Mouse (Mus musculus): ENCODE measurements around the gene Morn4. TPM values are rescaled to one million over a fixed set of nuclear protein-coding genes. Genes with fewer than 3 reads are reported as not detected.

The Morn4 gene
- polyA plus RNA-seq, 1 experiment from 2014 or later: 49.0 TPM

DNA sequence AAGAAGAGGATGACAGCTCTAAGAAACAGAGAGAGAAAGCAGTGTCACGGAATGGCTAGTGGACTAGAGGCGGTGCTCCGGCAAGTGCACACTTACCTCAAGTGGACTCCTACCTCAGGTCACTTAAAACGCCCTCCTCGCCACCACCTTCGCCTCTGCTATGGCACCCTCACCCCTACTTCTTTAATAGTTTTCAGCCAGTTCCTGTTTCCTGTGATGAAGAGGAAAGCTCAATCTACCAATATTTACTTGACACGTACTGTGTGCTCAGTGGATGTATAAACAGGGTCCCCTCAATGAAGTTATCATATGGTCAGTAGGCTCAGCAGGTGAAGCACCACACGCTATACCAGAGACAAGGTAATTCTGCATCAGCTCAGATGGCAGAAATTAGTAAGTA, 7.6 kb downstream of the Morn4 start:
- H3K27ac ChIP-seq: no peak overlapping the region
- H3K9me3 ChIP-seq (replicated peaks): no peaks in the 10 kb centered on the region
- no peak overlapping the region for H3K4me3 ChIP-seq
- DNase-seq (ENCODE audit: low spot score): no peak
- 98% methylated on average over 8 of the region's 8 CpGs for WGBS
- H3K27me3 ChIP-seq (ENCODE audit: low read depth, poor library complexity, severe bottlenecking): no peaks in the 10 kb centered on the region
- no peaks in the 10 kb centered on the region; the same call in 1 of the 2 replicates for H3K4me1 ChIP-seq
- H3K36me3 ChIP-seq: peaks cover 39% of the 10 kb centered on the region

DNA sequence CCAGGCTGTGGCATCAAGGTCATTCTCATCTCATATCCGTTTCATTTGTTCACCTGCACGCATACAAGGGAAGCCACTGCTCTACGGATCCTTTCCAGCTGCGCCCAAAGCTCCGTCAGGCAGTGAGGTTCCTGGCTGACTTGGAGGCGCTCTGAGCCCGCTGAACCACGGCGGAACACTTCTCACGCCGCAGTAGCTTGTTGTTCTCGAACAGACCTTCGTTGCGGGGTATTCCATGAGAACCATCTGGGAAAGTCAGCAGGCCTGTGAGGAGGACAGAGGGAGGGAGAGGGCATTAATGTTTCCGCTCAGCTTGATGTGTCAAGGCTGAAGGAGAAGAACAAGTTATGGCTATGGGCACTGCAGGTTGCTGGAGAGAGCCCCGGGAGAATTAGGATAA, 10.2 kb downstream of the Morn4 start:
- H3K27me3 ChIP-seq (ENCODE audit: low read depth, poor library complexity, severe bottlenecking): no peaks in the 10 kb centered on the region
- WGBS: 92% methylated on average over 16 of the region's 16 CpGs
- H3K27ac ChIP-seq: no peak overlapping the region
- peaks cover 39% of the 10 kb centered on the region for H3K36me3 ChIP-seq
- H3K9me3 ChIP-seq (replicated peaks): no peaks in the 10 kb centered on the region
- no peak overlapping the region for H3K4me3 ChIP-seq
- DNase-seq (ENCODE audit: low spot score): no peak
- no peaks in the 10 kb centered on the region; the same call in 1 of the 2 replicates for H3K4me1 ChIP-seq

DNA sequence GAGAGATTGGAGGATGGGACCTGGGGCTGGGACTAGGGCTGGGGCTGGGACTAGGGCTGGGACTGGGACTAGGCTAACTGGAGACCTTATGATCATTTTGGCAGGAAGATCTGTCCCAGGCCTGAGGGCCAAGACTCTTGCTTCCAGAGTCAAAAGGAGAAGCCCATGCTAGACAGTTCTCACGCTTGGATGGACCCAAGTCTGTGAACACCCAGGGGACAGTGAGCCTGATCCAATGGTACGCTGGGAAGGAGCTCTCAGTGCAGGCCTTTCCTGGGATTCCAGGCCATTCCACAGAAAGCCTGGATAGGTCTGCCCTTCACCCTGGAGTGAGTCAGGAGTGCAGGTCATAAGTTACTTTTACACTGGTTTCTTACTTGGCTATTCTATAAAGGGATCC, 11.1 kb downstream of the Morn4 start:
- no peaks in the 10 kb centered on the region; the same call in 1 of the 2 replicates for H3K4me1 ChIP-seq

DNA sequence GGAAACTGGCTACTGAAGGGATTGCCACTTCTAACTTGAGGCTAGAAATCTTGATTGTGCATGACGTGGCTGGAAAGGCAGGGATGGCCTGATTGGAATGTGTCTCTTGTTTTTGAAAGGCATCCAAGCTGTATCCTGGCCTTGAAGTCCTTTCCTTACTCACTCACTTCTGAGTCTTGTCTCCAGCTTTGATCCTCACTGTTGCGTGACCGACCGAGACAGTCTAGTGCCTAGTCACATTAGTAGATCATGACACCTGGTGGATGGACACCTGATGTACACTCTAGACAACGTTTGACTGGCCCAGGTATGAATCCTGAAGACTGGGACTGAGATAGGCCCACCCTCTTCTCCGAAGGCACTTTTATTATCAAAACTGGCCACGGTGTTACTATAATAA, 13.4 kb downstream of the Morn4 start:
- Histone ChIP-seq H3K4me3 (no peak overlapping the region), H3K9me3 (replicated peaks) (no peaks in the 10 kb centered on the region), H3K27ac (no peak overlapping the region), H3K36me3 (peaks cover 34% of the 10 kb centered on the region), H3K27me3 (ENCODE audit: low read depth, poor library complexity, severe bottlenecking) (no peaks in the 10 kb centered on the region), H3K4me1 (no peaks in the 10 kb centered on the region; the same call in none of the 2 replicates)
- 85% methylated on average over 7 of the region's 7 CpGs for WGBS
- DNase-seq (ENCODE audit: low spot score): no peak

More for the DNA sequence above, 11.1 kb downstream of the Morn4 start:
- H3K9me3 ChIP-seq (replicated peaks): no peaks in the 10 kb centered on the region
- H3K4me3 ChIP-seq: no peak overlapping the region
- peaks cover 41% of the 10 kb centered on the region for H3K36me3 ChIP-seq
- no peak overlapping the region for H3K27ac ChIP-seq
- no peak for DNase-seq (ENCODE audit: low spot score)
- 82% methylated on average over 2 of the region's 2 CpGs for WGBS
- H3K27me3 ChIP-seq (ENCODE audit: low read depth, poor library complexity, severe bottlenecking): no peaks in the 10 kb centered on the region

DNA sequence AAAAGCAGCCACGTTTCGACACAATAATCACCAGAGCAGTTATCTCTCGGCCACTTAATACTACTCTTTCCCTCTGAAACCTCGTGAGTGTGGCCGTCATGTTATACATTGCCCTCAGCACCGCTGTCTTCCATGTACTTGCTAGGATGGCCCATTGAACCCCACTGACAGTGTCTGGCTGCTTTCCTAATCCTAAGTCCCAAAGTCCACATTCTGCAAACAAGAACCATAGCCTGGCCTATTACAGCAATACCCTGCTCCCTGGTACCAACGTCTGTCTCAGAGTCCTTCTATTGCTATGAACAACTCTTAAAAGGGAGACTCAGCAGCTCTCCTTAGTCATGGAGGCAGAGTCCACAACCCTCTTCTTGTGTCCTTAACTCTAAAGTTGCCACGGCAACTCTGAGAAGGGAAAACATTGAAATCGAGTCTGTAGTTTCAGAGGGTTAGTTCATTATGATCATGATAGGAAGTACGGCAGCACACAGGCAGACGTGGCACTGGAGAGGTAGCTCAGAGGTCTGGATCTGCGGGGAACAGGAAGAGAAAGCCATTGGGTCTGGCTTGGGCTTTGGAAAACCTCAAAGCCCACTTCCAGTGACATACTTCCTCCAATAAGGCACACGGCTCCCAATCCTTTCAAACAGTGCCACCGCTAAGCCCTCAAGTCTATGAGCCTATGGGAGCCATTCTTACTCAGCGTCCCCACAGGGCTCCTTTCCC, 14.1 kb downstream of the Morn4 start:
- DNase-seq (ENCODE audit: low spot score): no peak
- H3K27ac ChIP-seq: no peak overlapping the region
- peaks cover 30% of the 10 kb centered on the region for H3K36me3 ChIP-seq
- H3K4me1 ChIP-seq: no peaks in the 10 kb centered on the region; the same call in none of the 2 replicates
- no peak overlapping the region for H3K4me3 ChIP-seq
- no peaks in the 10 kb centered on the region for H3K9me3 ChIP-seq (replicated peaks)
- 87% methylated on average over 15 of the region's 15 CpGs for WGBS
- no peaks in the 10 kb centered on the region for H3K27me3 ChIP-seq (ENCODE audit: low read depth, poor library complexity, severe bottlenecking)

DNA sequence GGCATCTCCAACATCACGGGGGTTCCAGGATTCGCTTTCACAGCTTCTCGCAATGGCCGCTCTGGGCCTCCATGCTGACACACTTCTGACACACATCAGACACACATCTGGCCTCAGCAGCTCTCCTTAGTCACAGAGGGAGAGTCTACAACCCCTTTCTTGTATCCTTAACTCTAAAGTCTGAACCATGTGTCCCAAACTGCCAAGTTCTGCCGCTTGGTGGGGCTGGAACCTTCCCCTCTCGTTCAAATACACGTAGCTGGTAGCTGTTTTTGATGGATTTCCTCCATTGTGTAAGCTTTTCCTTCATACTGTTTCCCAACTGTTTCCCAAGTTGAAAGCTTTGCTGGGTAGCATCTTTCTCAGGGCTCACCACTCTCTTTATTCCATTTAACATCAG, 14.9 kb downstream of the Morn4 start:
- Histone ChIP-seq H3K4me3 (no peak overlapping the region), H3K27ac (no peak overlapping the region), H3K27me3 (ENCODE audit: low read depth, poor library complexity, severe bottlenecking) (no peaks in the 10 kb centered on the region), H3K9me3 (replicated peaks) (no peaks in the 10 kb centered on the region), H3K4me1 (no peaks in the 10 kb centered on the region; the same call in none of the 2 replicates), H3K36me3 (peaks cover 23% of the 10 kb centered on the region)
- WGBS: 82% methylated on average over 7 of the region's 7 CpGs
- DNase-seq (ENCODE audit: low spot score): no peak

DNA sequence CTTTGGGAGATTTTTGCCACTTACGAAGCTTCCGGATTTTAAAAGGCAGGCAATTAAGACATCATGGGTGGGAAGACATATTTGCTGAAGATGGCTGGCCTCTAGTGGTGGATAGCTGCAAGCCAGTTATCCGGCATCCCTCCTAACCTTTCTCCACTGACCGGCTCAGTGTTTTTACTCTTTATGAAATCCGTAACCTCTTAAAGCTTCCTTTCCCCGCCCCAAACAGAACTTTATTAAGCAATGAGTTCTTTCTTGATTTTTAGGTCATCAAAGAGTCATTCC, 17.0 kb downstream of the Morn4 start:
- H3K9me3 ChIP-seq (replicated peaks): no peaks in the 10 kb centered on the region
- no peak overlapping the region for H3K4me3 ChIP-seq
- DNase-seq (ENCODE audit: low spot score): no peak
- no peak overlapping the region for H3K27ac ChIP-seq
- peaks cover 4% of the 10 kb centered on the region for H3K36me3 ChIP-seq
- no peaks in the 10 kb centered on the region; the same call in none of the 2 replicates for H3K4me1 ChIP-seq
- WGBS: 69% methylated on average over 6 of the region's 6 CpGs
- no peaks in the 10 kb centered on the region for H3K27me3 ChIP-seq (ENCODE audit: low read depth, poor library complexity, severe bottlenecking)

DNA sequence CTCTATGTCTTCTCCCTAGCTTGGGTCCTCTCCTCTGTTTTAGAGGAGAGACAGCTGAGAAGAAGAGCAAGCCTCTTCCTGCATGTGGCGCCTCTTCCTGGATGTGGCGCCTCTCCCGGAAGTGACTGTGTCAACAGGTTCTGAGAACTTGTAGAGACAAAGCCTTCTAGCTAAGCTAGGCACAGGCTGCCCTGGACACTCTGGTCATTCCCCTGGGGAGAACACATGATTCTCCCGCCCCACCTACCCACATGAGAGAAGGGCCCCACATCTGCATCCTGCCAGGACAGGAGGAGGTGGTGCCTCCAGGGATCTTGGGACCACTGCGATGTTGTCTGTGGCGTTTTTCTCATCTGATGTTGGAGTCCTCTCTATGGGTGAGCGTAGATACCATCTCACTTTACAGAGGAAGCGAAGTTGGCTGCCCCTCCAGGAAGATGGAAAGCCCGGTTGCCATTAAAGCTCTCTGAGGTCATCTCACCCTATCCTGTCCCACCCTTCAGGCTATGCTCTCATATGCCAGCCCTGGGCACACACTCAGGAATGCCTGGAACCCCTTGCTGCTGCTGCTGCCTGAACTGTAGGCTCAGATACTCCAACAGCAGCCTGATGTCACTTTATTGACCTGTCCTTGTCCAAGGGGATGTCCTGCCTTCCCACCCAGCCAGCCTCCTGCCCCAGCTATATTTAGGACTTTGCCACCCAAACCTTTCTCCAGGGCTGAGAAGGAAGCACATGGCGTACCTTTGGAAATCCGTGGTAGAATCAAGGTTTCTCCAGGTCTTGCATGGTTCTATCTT, 17.5 kb downstream of the Morn4 start:
- no peak overlapping the region for H3K4me3 ChIP-seq
- WGBS: 83% methylated on average over 11 of the region's 11 CpGs
- H3K4me1 ChIP-seq: no peaks in the 10 kb centered on the region; the same call in 1 of the 2 replicates
- no peaks in the 10 kb centered on the region for H3K27me3 ChIP-seq (ENCODE audit: low read depth, poor library complexity, severe bottlenecking)
- H3K27ac ChIP-seq: no peak overlapping the region
- H3K9me3 ChIP-seq (replicated peaks): no peaks in the 10 kb centered on the region
- no peak for DNase-seq (ENCODE audit: low spot score)
- H3K36me3 ChIP-seq: peaks cover 2% of the 10 kb centered on the region; the same call in 1 of the 2 replicates

DNA sequence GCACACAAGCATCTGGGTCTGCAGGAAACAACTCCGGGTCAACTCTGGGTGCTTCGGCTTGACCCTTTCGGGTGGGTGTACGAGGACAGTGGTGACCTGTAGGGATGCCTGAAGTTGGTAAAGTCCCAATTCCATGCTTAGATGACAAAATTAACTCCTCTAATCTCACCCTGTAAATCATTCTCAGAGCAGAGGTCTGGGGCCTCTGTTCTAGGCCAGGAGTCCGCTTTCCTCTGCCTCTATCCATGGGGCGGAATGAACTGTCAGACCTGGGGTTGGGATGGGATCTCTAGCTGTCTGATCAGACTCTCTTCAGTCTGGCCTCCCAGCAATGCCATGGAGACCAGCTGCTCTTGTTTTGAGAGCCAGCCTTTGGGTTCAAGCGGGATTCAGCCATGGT, 24.7 kb downstream of the Morn4 start:
- H3K27ac ChIP-seq: no peak overlapping the region
- H3K4me1 ChIP-seq: no peaks in the 10 kb centered on the region
- H3K36me3 ChIP-seq: no peaks in the 10 kb centered on the region
- H3K4me3 ChIP-seq: no peak overlapping the region
- no peak for DNase-seq (ENCODE audit: low spot score)
- H3K27me3 ChIP-seq (ENCODE audit: low read depth, poor library complexity, severe bottlenecking): no peaks in the 10 kb centered on the region
- no peaks in the 10 kb centered on the region for H3K9me3 ChIP-seq (replicated peaks)
- 88% methylated on average over 7 of the region's 7 CpGs for WGBS

DNA sequence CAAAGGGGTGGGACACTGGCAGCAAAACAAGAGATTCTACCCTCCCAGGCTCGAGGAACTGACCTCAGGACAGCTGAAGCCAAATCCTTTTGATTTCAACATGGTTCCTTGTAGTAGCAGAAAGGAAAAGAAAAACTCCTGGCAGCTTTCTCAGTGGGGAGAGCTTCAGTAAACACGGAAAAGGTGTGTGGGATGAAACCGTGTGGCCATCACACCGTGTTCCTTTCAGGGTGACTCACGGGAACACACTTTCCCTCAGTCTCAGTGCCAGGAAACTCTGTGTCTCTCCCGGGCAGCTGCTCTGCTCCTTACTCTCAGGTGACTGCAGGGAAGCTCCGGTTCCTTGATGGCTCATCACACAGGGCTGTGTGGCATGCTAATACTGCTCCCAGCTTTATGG, 27.7 kb downstream of the Morn4 start:
- DNase-seq (ENCODE audit: low spot score): no peak

DNA sequence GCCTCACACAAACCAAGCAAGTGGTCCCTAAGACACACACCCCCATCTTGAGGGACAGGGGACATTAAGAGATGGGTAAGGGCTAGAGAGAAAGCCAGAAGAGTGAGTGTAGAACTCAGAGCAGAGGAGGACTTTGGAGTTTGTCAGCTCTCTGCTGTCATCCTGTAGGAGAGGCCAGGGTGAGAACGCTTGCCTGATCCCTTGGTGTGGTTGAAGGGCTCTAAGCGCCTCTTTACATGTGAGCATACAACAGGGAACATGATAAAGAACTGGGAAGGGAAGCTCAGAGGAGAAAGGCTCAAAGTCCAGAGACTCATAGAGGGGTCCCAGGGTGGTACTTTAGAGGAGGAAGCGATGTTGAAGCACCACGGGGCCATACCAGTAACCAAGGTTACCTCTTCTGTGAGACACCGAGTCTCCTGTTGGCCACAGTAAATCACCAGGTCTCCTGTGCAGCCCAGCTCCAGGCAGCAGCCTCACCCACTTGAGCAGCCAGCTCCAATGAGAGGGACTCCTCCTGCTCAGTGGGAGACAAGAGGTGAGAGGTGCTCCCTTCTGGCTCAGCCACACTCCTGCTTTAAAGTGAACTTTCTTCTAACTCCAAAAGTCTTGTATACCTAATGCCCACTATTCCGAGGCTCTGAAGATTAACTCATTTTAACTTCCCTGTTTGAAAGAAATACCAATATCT, 29.3 kb downstream of the Morn4 start:
- no peak for DNase-seq (ENCODE audit: low spot score)
- peaks cover 9% of the 10 kb centered on the region; the same call in 1 of the 2 replicates for H3K4me1 ChIP-seq
- H3K36me3 ChIP-seq: no peaks in the 10 kb centered on the region
- 84% methylated on average over 6 of the region's 6 CpGs for WGBS
- no peak overlapping the region for H3K27ac ChIP-seq
- H3K27me3 ChIP-seq (ENCODE audit: low read depth, poor library complexity, severe bottlenecking): no peaks in the 10 kb centered on the region
- no peaks in the 10 kb centered on the region for H3K9me3 ChIP-seq (replicated peaks)
- H3K4me3 ChIP-seq: no peak overlapping the region

More for the DNA sequence above, 27.7 kb downstream of the Morn4 start:
- WGBS: 71% methylated on average over 7 of the region's 7 CpGs
- Histone ChIP-seq H3K27ac (no peak overlapping the region), H3K4me1 (peaks cover 1% of the 10 kb centered on the region; the same call in 1 of the 2 replicates), H3K4me3 (no peak overlapping the region), H3K36me3 (no peaks in the 10 kb centered on the region), H3K9me3 (replicated peaks) (no peaks in the 10 kb centered on the region), H3K27me3 (ENCODE audit: low read depth, poor library complexity, severe bottlenecking) (no peaks in the 10 kb centered on the region)

DNA sequence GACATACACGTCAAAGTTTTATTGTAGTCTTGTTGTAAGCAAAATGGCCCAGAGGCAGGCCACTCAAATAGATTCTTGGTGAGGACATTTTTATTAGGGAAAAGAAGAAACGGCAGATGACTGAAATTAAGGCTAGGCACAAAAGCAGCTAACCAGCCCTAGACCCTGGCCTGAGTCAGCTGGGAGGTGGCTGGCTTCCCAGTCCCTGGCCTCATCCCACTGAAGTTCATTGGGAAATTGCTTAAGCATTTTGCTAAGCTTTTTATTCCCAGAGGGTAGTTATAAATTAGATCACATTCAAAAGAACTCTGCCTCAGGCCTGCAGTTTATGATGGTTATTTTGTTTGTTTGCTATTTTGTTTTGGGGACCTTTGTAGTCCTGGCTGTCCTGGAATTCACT, 30.3 kb downstream of the Morn4 start:
- Histone ChIP-seq H3K4me1 (peaks cover 9% of the 10 kb centered on the region; the same call in 1 of the 2 replicates), H3K36me3 (no peaks in the 10 kb centered on the region), H3K9me3 (replicated peaks) (no peaks in the 10 kb centered on the region), H3K27me3 (ENCODE audit: low read depth, poor library complexity, severe bottlenecking) (no peaks in the 10 kb centered on the region), H3K27ac (no peak overlapping the region), H3K4me3 (no peak overlapping the region)
- no peak for DNase-seq (ENCODE audit: low spot score)
- 71% methylated on average over 2 of the region's 2 CpGs for WGBS

DNA sequence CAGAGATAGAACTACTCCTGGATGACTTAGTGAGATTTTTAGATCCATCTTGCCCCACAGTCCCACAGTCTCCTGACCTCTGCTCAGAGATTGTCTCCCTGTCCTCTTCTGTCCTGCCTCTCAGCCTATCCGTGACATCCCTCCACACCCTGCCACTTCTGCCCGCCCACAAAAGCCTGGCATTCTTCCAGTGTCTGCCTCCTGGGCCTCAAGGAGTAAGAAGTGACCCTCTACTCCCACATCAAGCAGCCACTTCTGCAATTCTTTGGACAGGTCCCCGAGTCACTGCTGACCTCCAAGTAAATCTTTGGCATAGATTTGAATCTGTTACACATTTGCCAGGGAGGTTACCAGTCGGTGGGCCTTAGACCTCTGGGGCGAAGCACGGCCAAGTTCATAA, 31.9 kb downstream of the Morn4 start:
- Histone ChIP-seq H3K27me3 (ENCODE audit: low read depth, poor library complexity, severe bottlenecking) (no peaks in the 10 kb centered on the region), H3K4me3 (no peak overlapping the region), H3K36me3 (no peaks in the 10 kb centered on the region), H3K4me1 (peaks cover 9% of the 10 kb centered on the region; the same call in 1 of the 2 replicates), H3K9me3 (replicated peaks) (no peaks in the 10 kb centered on the region), H3K27ac (no peak overlapping the region)
- no peak for DNase-seq (ENCODE audit: low spot score)
- WGBS: 87% methylated on average over 6 of the region's 6 CpGs

All from limb, embryonic 10.5 days (tissue).